19 mouse cellular contexts compared by ENCODE assay signal in genomic region chr2:94288086-94288485, GRCm38 (mm10).
DNase-seq lines count a peak whose midpoint lies in the region; ATAC-seq and TF ChIP-seq lines count a peak whose summit lies in the region.
"Had no signal": no experiment of that assay in that cellular context is flagged by ENCODE, and none has a peak within 500 bp of the region (broad histone marks: within the 10 kb centered on the region; RNA-seq: fewer than 3 reads in every experiment).

No protein-coding gene starts in this region.

- no peak for TF ChIP-seq POLR2A in cerebellum, adult 2 months (IDR thresholded peaks at IDR 0.05; ENCODE audit: borderline replicate concordance, insufficient read depth, low read length)
- no peak for TF ChIP-seq POLR2A in lung, adult 2 months (IDR thresholded peaks at IDR 0.05; ENCODE audit: borderline replicate concordance, extremely low read depth, low read depth, low read length)

- H3K4me1 ChIP-seq in cerebellum, adult 2 months (ENCODE audit: control insufficient read depth, insufficient read depth, low read length) = peaks cover 23% of the 10 kb centered on the region
- no peaks in the 10 kb centered on the region; the same call in 1 of the 2 replicates for H3K4me1 ChIP-seq in lung, postnatal 0 days (ENCODE audit: insufficient read depth, low read depth, low read length)
- no peaks in the 10 kb centered on the region for H3K4me1 ChIP-seq in lung, adult 2 months (ENCODE audit: control insufficient read depth, insufficient read depth, low read length)
- peaks cover 22% of the 10 kb centered on the region for H3K4me1 ChIP-seq in limb, embryonic 10.5 days
- H3K4me1 ChIP-seq: liver, embryonic 15.5 days had no signal

- WGBS in cerebellum, adult 2 months = 60% methylated on average over 5 of the region's 5 CpGs
- WGBS in lung, postnatal 0 days = 19% methylated on average over 5 of the region's 5 CpGs
- 19% methylated on average over 5 of the region's 5 CpGs for WGBS in lung, adult 2 months
- WGBS in limb, embryonic 10.5 days = 27% methylated on average over 5 of the region's 5 CpGs

- H3K27ac ChIP-seq in cerebellum, adult 2 months (ENCODE audit: insufficient read depth, low read length) = peak overlapping the region; percentile 15; the same call in 1 of the 2 replicates
- no peak overlapping the region for H3K27ac ChIP-seq in lung, postnatal 0 days (ENCODE audit: low read length)
- H3K27ac ChIP-seq in limb, embryonic 10.5 days = peak overlapping the region; percentile 25; the same call in 1 of the 2 replicates
- H3K27ac ChIP-seq: embryonic facial prominence, embryonic 12.5 days; gastrocnemius, adult 2 months; heart, embryonic 15.5 days; liver, embryonic 15.5 days had no signal

- H3K9me3 ChIP-seq in lung, postnatal 0 days (ENCODE audit: low read length) = no peaks in the 10 kb centered on the region
- H3K9me3 ChIP-seq in limb, embryonic 10.5 days (replicated peaks) = no peaks in the 10 kb centered on the region
- H3K9me3 ChIP-seq: embryonic facial prominence, embryonic 12.5 days; heart, embryonic 15.5 days; hindbrain, embryonic 12.5 days; liver, embryonic 15.5 days had no signal

- H3K4me2 ChIP-seq in lung, postnatal 0 days (replicated peaks; ENCODE audit: low read depth, low read length) = no peak overlapping the region
- H3K4me2 ChIP-seq: embryonic facial prominence, embryonic 12.5 days; heart, embryonic 15.5 days; hindbrain, embryonic 12.5 days; liver, embryonic 15.5 days had no signal

- no peak for TF ChIP-seq CTCF in cerebellum, adult 2 months (IDR thresholded peaks at IDR 0.05; ENCODE audit: borderline replicate concordance, insufficient read depth, low read depth, low read length)
- TF ChIP-seq CTCF in lung, postnatal 0 days (IDR thresholded peaks at IDR 0.05) = no peak
- no peak for TF ChIP-seq CTCF in lung, adult 2 months (IDR thresholded peaks at IDR 0.05; ENCODE audit: insufficient read depth, low read length)

- no peak overlapping the region for H3K9ac ChIP-seq in lung, postnatal 0 days (replicated peaks; ENCODE audit: low read depth)
- H3K9ac ChIP-seq: embryonic facial prominence, embryonic 12.5 days; heart, embryonic 15.5 days; hindbrain, embryonic 12.5 days; liver, embryonic 15.5 days had no signal

- ATAC-seq in lung, postnatal 0 days = no peak
- ATAC-seq: inflammation-experienced regulatory T-cells, adult 6 months had no signal

- H3K4me3 ChIP-seq in cerebellum, adult 2 months (replicated peaks; ENCODE audit: insufficient read depth, low read depth, low read length) = no peak overlapping the region
- H3K4me3 ChIP-seq in lung, postnatal 0 days (ENCODE audit: low read depth, low read length) = no peak overlapping the region
- no peak overlapping the region for H3K4me3 ChIP-seq in lung, adult 2 months (replicated peaks; ENCODE audit: extremely low read depth, low read depth, low read length)
- no peak overlapping the region for H3K4me3 ChIP-seq in limb, embryonic 10.5 days
- H3K4me3 ChIP-seq: embryonic facial prominence, embryonic 12.5 days; gastrocnemius, adult 2 months; heart, embryonic 15.5 days; hindbrain, embryonic 12.5 days; liver, embryonic 15.5 days had no signal

- H3K27me3 ChIP-seq in cerebellum, adult 2 months (ENCODE audit: control insufficient read depth, insufficient read depth, low read length) = no peaks in the 10 kb centered on the region
- no peaks in the 10 kb centered on the region; the same call in 1 of the 2 replicates for H3K27me3 ChIP-seq in lung, postnatal 0 days (replicated peaks; ENCODE audit: insufficient read depth, low read length)
- peaks cover 9% of the 10 kb centered on the region; the same call in 1 of the 2 replicates for H3K27me3 ChIP-seq in limb, embryonic 10.5 days (ENCODE audit: low read depth, poor library complexity, severe bottlenecking)
- H3K27me3 ChIP-seq: embryonic facial prominence, embryonic 12.5 days; hindbrain, embryonic 12.5 days; liver, embryonic 15.5 days had no signal

- no peak for DNase-seq in cerebellum, adult 2 months
- no peak for DNase-seq in cerebellum, adult 11-12 months
- DNase-seq in lung, postnatal 0 days (ENCODE audit: low spot score) = peak; percentile 8
- no peak for DNase-seq in lung, adult 2 months
- peak; percentile 64 for DNase-seq in Muller cell, postnatal 12 days (ENCODE audit: inconsistent ontology term)
- DNase-seq in limb, embryonic 10.5 days (ENCODE audit: low spot score) = no peak
- DNase-seq in right cerebral cortex, postnatal 14 days = no peak
- DNase-seq in kidney, postnatal 10 days = no peak
- DNase-seq: cerebellum, adult 11 months; gastrocnemius, adult 2 months; heart, adult 18-20 months; kidney, adult 9 months; kidney, postnatal 4 days; thymus, adult 18-20 months had no signal

- no peak for TF ChIP-seq EP300 in lung, postnatal 0 days (IDR thresholded peaks at IDR 0.05)

- no peaks in the 10 kb centered on the region for H3K36me3 ChIP-seq in lung, postnatal 0 days (ENCODE audit: insufficient read depth, low read length)
- H3K36me3 ChIP-seq in limb, embryonic 10.5 days = no peaks in the 10 kb centered on the region
- H3K36me3 ChIP-seq: embryonic facial prominence, embryonic 12.5 days; heart, embryonic 15.5 days; hindbrain, embryonic 12.5 days; liver, embryonic 15.5 days had no signal

Comparison
In these comparisons a context has a peak if more than half of its experiments do, and no peak if none do; other contexts are left out.
1. DNase-seq: peak in lung, postnatal 0 days (single experiment) and Muller cell, postnatal 12 days (single experiment); none in cerebellum, adult 2 months (0 of 2), cerebellum, adult 11-12 months (single experiment), lung, adult 2 months (single experiment), limb, embryonic 10.5 days (single experiment), right cerebral cortex, postnatal 14 days (single experiment) and kidney, postnatal 10 days (single experiment).